Mouse (Mus musculus) kidney, postnatal 14 days (tissue): ENCODE measurements at regions not wholly inside any gene's neighbourhood (a gene's known extent, or its start where the extent isn't known, plus 50 kb on each side); places are given as distances from the start of the nearest gene placed in this dataset.

Experiments used
- DNase-seq: peaks from one replicate; pipeline ENCODE4 v3.0.0; 2022; ENCODE audit warnings: mixed read lengths

GRCm38 (mm10) chr17:45341573-45341972 is 92.0 kb downstream of the Cdc5l start:
- no peak for DNase-seq

GRCm38 (mm10) chr17:45340851-45341250 is 92.7 kb downstream of the Cdc5l start:
- DNase-seq = no peak

- DNase-seq = no peak
These were observed 94.3 kb downstream of the Cdc5l start for GRCm38 (mm10) chr17:45339226-45339625.

- no peak for DNase-seq
These were observed 95.5 kb downstream of the Cdc5l start for GRCm38 (mm10) chr17:45338086-45338485.

- DNase-seq = no peak
These were observed 97.9 kb downstream of the Cdc5l start for GRCm38 (mm10) chr17:45335586-45336151.

- peak; percentile 10 for DNase-seq
These were observed 98.7 kb downstream of the Cdc5l start for GRCm38 (mm10) chr17:45334732-45335381.

- DNase-seq = no peak
These were observed 101.2 kb downstream of the Cdc5l start for GRCm38 (mm10) chr17:45332321-45332720.

- no peak for DNase-seq
These were observed 104.3 kb downstream of the Cdc5l start for GRCm38 (mm10) chr17:45329241-45329640.

- DNase-seq = no peak
These were observed 106.8 kb downstream of the Cdc5l start for GRCm38 (mm10) chr17:45326726-45327125.

- no peak for DNase-seq
These were observed 107.4 kb downstream of the Cdc5l start for GRCm38 (mm10) chr17:45326173-45326572.

GRCm38 (mm10) chr17:45322842-45323241 is 110.7 kb downstream of the Cdc5l start:
- DNase-seq = peak; percentile 8

- no peak for DNase-seq
These were observed 113.5 kb downstream of the Cdc5l start for GRCm38 (mm10) chr17:45320074-45320473.

GRCm38 (mm10) chr17:45318211-45319076 is 115.1 kb downstream of the Cdc5l start:
- DNase-seq = peak; percentile 35

GRCm38 (mm10) chr17:45312510-45313266 is 120.8 kb downstream of the Cdc5l start:
- peak; percentile 58 for DNase-seq

GRCm38 (mm10) chr17:45306506-45306905 is 127.0 kb downstream of the Cdc5l start:
- DNase-seq = peak; percentile 14

- no peak for DNase-seq
These were observed 130.4 kb downstream of the Cdc5l start for GRCm38 (mm10) chr17:45303183-45303582.

GRCm38 (mm10) chr17:45298355-45298754 is 135.2 kb downstream of the Cdc5l start:
- DNase-seq = no peak

- DNase-seq = no peak
These were observed 135.7 kb downstream of the Cdc5l start for GRCm38 (mm10) chr17:45297860-45298259.

- no peak for DNase-seq
These were observed 137.2 kb downstream of the Cdc5l start for GRCm38 (mm10) chr17:45296363-45296762.

GRCm38 (mm10) chr17:45294886-45295285 is 138.7 kb downstream of the Cdc5l start:
- no peak for DNase-seq

GRCm38 (mm10) chr17:45294256-45294865 is 139.2 kb downstream of the Cdc5l start:
- no peak for DNase-seq

- DNase-seq = no peak
These were observed 140.7 kb downstream of the Cdc5l start for GRCm38 (mm10) chr17:45292883-45293282.

GRCm38 (mm10) chr17:45291052-45291451 is 142.5 kb downstream of the Cdc5l start:
- no peak for DNase-seq
